Mouse (Mus musculus) limb, embryonic 15.5 days (tissue): Measurements from ENCODE around the gene Sprr4. TPM values are rescaled to one million over a fixed set of nuclear protein-coding genes. Genes with fewer than 3 reads are reported as not detected.

ENCODE experiments used
- ATAC-seq: fragments of 200-750 bp; cut with Nextera tagmentation; 2 replicates; pipeline ENCODE4 v1.8.0; 2017; ENCODE audit warnings: low read depth, moderate TSS enrichment; ENCODE audit not compliant: insufficient number of reproducible peaks, low FRiP score, low TSS enrichment
- H3K27ac ChIP-seq: fragments of 300-500 bp; sonication (generic); 2 replicates; pipeline ENCODE4 v1.5.1; 2015; ENCODE audit warnings: moderate library complexity, mild to moderate bottlenecking, inconsistent platforms
- H3K27me3 ChIP-seq: fragments of 300-500 bp; sonication (generic); 2 replicates; pipeline ENCODE4 v1.6.1; 2015; ENCODE audit warnings: inconsistent platforms
- H3K36me3 ChIP-seq: fragments of 300-500 bp; sonication (generic); 2 replicates; pipeline ENCODE4 v1.6.1; 2015; ENCODE audit warnings: inconsistent platforms
- H3K4me1 ChIP-seq: fragments of 300-500 bp; sonication (generic); 2 replicates; pipeline ENCODE4 v1.6.1; 2015; ENCODE audit warnings: inconsistent platforms
- H3K4me2 ChIP-seq: fragments of 300-500 bp; sonication (generic); 2 replicates; pipeline ENCODE4 v1.6.1; 2015; ENCODE audit warnings: mild to moderate bottlenecking, inconsistent platforms
- H3K4me3 ChIP-seq: fragments of 300-500 bp; sonication (generic); 2 replicates; pipeline ENCODE4 v1.5.1; 2015; ENCODE audit warnings: mild to moderate bottlenecking, inconsistent platforms
- H3K9ac ChIP-seq: fragments of 300-500 bp; sonication (generic); 2 replicates; pipeline ENCODE4 v1.6.1; 2015; ENCODE audit warnings: inconsistent platforms
- H3K9me3 ChIP-seq: fragments of 300-500 bp; sonication (generic); 2 replicates; pipeline ENCODE4 v1.6.1; 2016; ENCODE audit warnings: inconsistent platforms
- WGBS: fragments of 180-500 bp; shearing (Covaris S2); methylation state at CpG from one replicate; pipeline ENCODE4 v1.1.7; 2015; 5-methylcytosine and 5-hydroxymethylcytosine counted together
- polyA plus RNA-seq: library from polyadenylated mRNA; unstranded; fragments of >200 nt; fragmentation: Nextera tagmentation; extraction: Ambion mirVana; gene quantifications from 2 replicates; pipeline ENCODE4 v1.2.1, GENCODE M21; 2015

Gene Sprr4
- polyA plus RNA-seq, 1 experiment from 2014 or later = not detected

DNA sequence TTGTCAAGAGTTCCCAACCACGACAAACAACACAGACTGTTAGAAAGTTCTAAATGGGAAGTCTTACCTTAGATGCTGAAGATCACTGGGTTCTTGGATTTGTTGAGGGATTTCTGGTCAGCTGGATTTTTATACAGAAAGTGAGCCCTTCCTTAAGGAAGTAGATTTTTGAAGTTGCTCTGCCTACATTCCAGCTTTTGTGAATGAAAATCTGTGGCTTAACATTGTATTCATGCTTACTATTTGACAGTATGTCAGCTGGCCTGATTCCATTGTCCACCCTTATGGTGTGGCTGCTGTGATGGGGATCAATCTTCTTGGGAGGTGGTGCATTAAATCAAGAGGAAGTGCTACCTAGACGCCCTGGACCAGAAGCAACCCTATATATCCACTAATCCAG, 41.7 kb downstream of the Sprr4 start, which contains the start of gene Sprr3:
TSS of gene Sprr3 (minus strand) at position 101 of the 400 bp plus-strand sequence.
- no peaks in the 10 kb centered on the region for H3K27me3 ChIP-seq
- H3K4me3 ChIP-seq = no peak within 1 kb of the TSS
- H3K4me2 ChIP-seq = no peak within 1 kb of the TSS
- no peak within 1 kb of the TSS for H3K9ac ChIP-seq
- H3K9me3 ChIP-seq = no peaks in the 10 kb centered on the region
- H3K36me3 ChIP-seq = no peaks in the 10 kb centered on the region
- 61% methylated on average over 2 of the region's 2 CpGs for WGBS
- no peak for ATAC-seq
- H3K4me1 ChIP-seq = no peaks in the 10 kb centered on the region
- no peak within 1 kb of the TSS for H3K27ac ChIP-seq

DNA sequence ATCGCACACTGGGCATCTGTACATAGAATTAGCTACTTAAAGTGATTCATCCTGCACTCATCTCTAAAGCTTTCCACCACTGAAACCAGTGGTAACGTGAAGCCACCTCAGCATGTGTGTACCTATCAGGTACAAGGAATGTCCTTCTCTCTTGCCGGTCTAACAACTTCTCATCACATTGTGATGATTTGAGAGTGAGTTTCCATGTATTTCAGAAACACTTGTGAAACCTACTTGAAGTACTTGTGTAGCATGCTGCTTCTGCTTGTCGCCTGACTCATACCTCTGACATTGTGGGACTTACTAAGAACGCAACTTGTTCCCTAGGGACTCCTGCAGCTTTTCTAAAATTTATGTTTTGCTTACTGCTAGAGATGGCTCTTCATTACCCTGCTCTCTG, 45.1 kb downstream of the Sprr4 start:
- Histone ChIP-seq H3K36me3 (no peaks in the 10 kb centered on the region), H3K27ac (no peak overlapping the region), H3K4me2 (no peak overlapping the region), H3K9ac (no peak overlapping the region), H3K4me1 (no peaks in the 10 kb centered on the region), H3K4me3 (no peak overlapping the region), H3K27me3 (no peaks in the 10 kb centered on the region), H3K9me3 (no peaks in the 10 kb centered on the region)
- WGBS = 85% methylated on average over 5 of the region's 5 CpGs
- no peak for ATAC-seq

Other genes with a start within 250 kb of the Sprr4 start
- gene Sprr2a3, start 215.1 kb downstream of the Sprr4 start, polyA plus RNA-seq = 0.26 and 1.0 TPM in 2 replicates
- 0.91 and 3.6 TPM in 2 replicates for gene Sprr2b, start 183.9 kb downstream of the Sprr4 start, polyA plus RNA-seq
- gene Sprr2d, start 161.4 kb downstream of the Sprr4 start, polyA plus RNA-seq = 0.92 and 1.6 TPM in 2 replicates
- not detected in 2 replicates for gene Sprr2e, start 148.3 kb downstream of the Sprr4 start, polyA plus RNA-seq
- gene Sprr2f, start 135.3 kb downstream of the Sprr4 start, polyA plus RNA-seq = not detected in 2 replicates
- 1.2 and 4.9 TPM in 2 replicates for gene Sprr2h, start 114.8 kb downstream of the Sprr4 start, polyA plus RNA-seq
- gene Sprr2i, start 92.5 kb downstream of the Sprr4 start, polyA plus RNA-seq = not detected in 2 replicates
- gene Sprr2j-ps, start 82.4 kb downstream of the Sprr4 start, polyA plus RNA-seq = 0.46 TPM in 1 of 2 replicates, not detected in the other
- 11.5 and 14.4 TPM in 2 replicates for gene Gm9774, start 71.1 kb downstream of the Sprr4 start, polyA plus RNA-seq
- 1.00 and 1.5 TPM in 2 replicates for gene Sprr2k, start 67.9 kb downstream of the Sprr4 start, polyA plus RNA-seq
- 132 and 137 TPM in 2 replicates for gene Sprr1b, start 61.7 kb downstream of the Sprr4 start, polyA plus RNA-seq
- 8.4 and 15.5 TPM in 2 replicates for gene Sprr3, start 41.8 kb downstream of the Sprr4 start, polyA plus RNA-seq
- 152 and 183 TPM in 2 replicates for gene Sprr1a, start 14.6 kb downstream of the Sprr4 start, polyA plus RNA-seq
- 7.9 and 9.3 TPM in 2 replicates for gene 2310046K23Rik, start 34.0 kb upstream of the Sprr4 start, polyA plus RNA-seq
- 19.2 and 25.9 TPM in 2 replicates for gene Ivl, start 73.2 kb upstream of the Sprr4 start, polyA plus RNA-seq
- not detected in 2 replicates for gene Smcp, start 88.5 kb upstream of the Sprr4 start, polyA plus RNA-seq
- 0.37 TPM in 1 of 2 replicates, not detected in the other for gene 2210017I01Rik, start 107.0 kb upstream of the Sprr4 start, polyA plus RNA-seq
- gene Lce6a, start 121.2 kb upstream of the Sprr4 start, polyA plus RNA-seq = 7.3 and 8.9 TPM in 2 replicates
- gene Lce1a1, start 147.8 kb upstream of the Sprr4 start, polyA plus RNA-seq = 1.5 and 9.5 TPM in 2 replicates
- gene Lce1b, start 156.4 kb upstream of the Sprr4 start, polyA plus RNA-seq = 0.33 and 1.3 TPM in 2 replicates
- 3.2 and 14.9 TPM in 2 replicates for gene Lce1a2, start 169.8 kb upstream of the Sprr4 start, polyA plus RNA-seq
- 2.9 and 15.4 TPM in 2 replicates for gene Lce1c, start 178.8 kb upstream of the Sprr4 start, polyA plus RNA-seq
- 0.77 and 2.2 TPM in 2 replicates for gene Lce1d, start 186.7 kb upstream of the Sprr4 start, polyA plus RNA-seq
- gene Lce1e, start 208.6 kb upstream of the Sprr4 start, polyA plus RNA-seq = 0.84 and 3.9 TPM in 2 replicates
- gene Lce1f, start 219.9 kb upstream of the Sprr4 start, polyA plus RNA-seq = 1.5 and 5.1 TPM in 2 replicates
- not detected in 2 replicates for gene Gm38119, start 238.6 kb upstream of the Sprr4 start, polyA plus RNA-seq